Mouse (Mus musculus) lung, adult 2 months (tissue): Measurements from ENCODE around the gene Acsf3.

Source experiments
- CTCF ChIP-seq: fragments of 200-500 bp; IDR thresholded peaks from 2 replicates; pipeline ENCODE4 v1.5.1; 2011; ENCODE audit warnings: mild to moderate bottlenecking, low read length, control low read depth; ENCODE audit not compliant: insufficient read depth
- POLR2A ChIP-seq: fragments of 200-500 bp; IDR thresholded peaks from 2 replicates; pipeline ENCODE4 v1.6.1; 2011; ENCODE audit warnings: low read depth, mild to moderate bottlenecking, control low read depth, low read length, borderline replicate concordance; ENCODE audit errors: extremely low read depth

- TF ChIP-seq CTCF (no peak), POLR2A (no peak)
Measured at GRCm38 (mm10) chr8:122844161-122844560, 68.9 kb downstream of the Acsf3 start.
